12 mouse cellular contexts compared by ENCODE assay signal in the genomic region with DNA sequence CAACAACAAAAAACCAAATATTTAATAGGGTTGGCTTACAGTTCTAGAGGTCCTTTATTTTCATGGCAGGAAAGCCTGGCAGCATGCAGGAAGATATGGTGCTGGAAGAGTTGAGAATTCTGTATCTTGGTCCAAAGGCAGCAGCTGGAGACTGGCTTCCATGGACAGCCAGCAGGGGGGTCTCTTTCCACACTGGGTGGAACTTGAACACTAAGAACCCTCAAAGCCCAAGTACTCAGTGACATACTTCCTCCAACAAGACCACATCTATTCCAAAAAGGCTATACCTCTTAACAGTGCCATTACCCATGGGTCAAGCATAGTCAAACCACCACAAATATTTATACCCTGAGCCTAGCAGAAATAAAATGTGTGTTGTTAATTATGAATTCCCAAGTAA.
A peak's percentile ranks its signal among the peaks of the same experiment; 100 is the strongest.
DNase-seq lines count a peak whose midpoint lies in the region; ATAC-seq and TF ChIP-seq lines count a peak whose summit lies in the region.
"Had no signal": no experiment of that assay in that cellular context is flagged by ENCODE, and none has a peak within 500 bp of the region (broad histone marks: within the 10 kb centered on the region; RNA-seq: fewer than 3 reads in every experiment).

No protein-coding gene starts in this region.

- DNase-seq in midbrain, postnatal 0 days (ENCODE audit: low spot score), result no peak
- peak; percentile 49 for DNase-seq in embryonic facial prominence, embryonic 10.5 days (ENCODE audit: low spot score)
- DNase-seq in spleen, postnatal 36 days (ENCODE audit: low spot score in 2 of 2), result no peak
- no peak for DNase-seq in urinary bladder, postnatal 10 days (ENCODE audit: low spot score)
- DNase-seq: cerebellum, postnatal 25 days; gastrocnemius, postnatal 10 days had no signal

- H3K9ac ChIP-seq in forebrain, embryonic 13.5 days, result no peak overlapping the region
- H3K9ac ChIP-seq in forebrain, embryonic 16.5 days (replicated peaks; ENCODE audit: low read depth, low read length), result no peak overlapping the region
- no peak overlapping the region for H3K9ac ChIP-seq in midbrain, postnatal 0 days (replicated peaks; ENCODE audit: low read length, poor library complexity, severe bottlenecking)
- no peak overlapping the region for H3K9ac ChIP-seq in midbrain, embryonic 13.5 days (replicated peaks)
- H3K9ac ChIP-seq: liver, embryonic 15.5 days had no signal

- no peak overlapping the region for H3K27ac ChIP-seq in forebrain, embryonic 13.5 days
- H3K27ac ChIP-seq in forebrain, embryonic 16.5 days (ENCODE audit: low read length), result no peak overlapping the region
- H3K27ac ChIP-seq in midbrain, postnatal 0 days (ENCODE audit: low read depth, low read length), result no peak overlapping the region
- no peak overlapping the region for H3K27ac ChIP-seq in midbrain, embryonic 13.5 days
- H3K27ac ChIP-seq in embryonic facial prominence, embryonic 10.5 days (replicated peaks), result no peak overlapping the region
- H3K27ac ChIP-seq: liver, embryonic 15.5 days had no signal

- ATAC-seq in forebrain, embryonic 13.5 days, result peak; percentile 55; the same call in 1 of the 2 replicates
- ATAC-seq in forebrain, embryonic 16.5 days, result no peak
- ATAC-seq in midbrain, postnatal 0 days (ENCODE audit: low FRiP score), result no peak
- ATAC-seq in midbrain, embryonic 13.5 days, result no peak
- ATAC-seq in CD4-positive, CD25-positive, alpha-beta regulatory T cell, adult 4 months, result no peak

- H3K27me3 ChIP-seq in forebrain, embryonic 13.5 days, result no peaks in the 10 kb centered on the region
- no peaks in the 10 kb centered on the region for H3K27me3 ChIP-seq in forebrain, embryonic 16.5 days (replicated peaks; ENCODE audit: control insufficient read depth, insufficient read depth, low read length)
- no peaks in the 10 kb centered on the region for H3K27me3 ChIP-seq in midbrain, postnatal 0 days (ENCODE audit: insufficient read depth, low read length)
- H3K27me3 ChIP-seq in midbrain, embryonic 13.5 days, result no peaks in the 10 kb centered on the region
- H3K27me3 ChIP-seq in embryonic facial prominence, embryonic 10.5 days (replicated peaks; ENCODE audit: low read depth, poor library complexity, severe bottlenecking), result no peaks in the 10 kb centered on the region
- H3K27me3 ChIP-seq: liver, embryonic 15.5 days had no signal

- H3K9me3 ChIP-seq in forebrain, embryonic 13.5 days (replicated peaks), result no peaks in the 10 kb centered on the region
- no peaks in the 10 kb centered on the region for H3K9me3 ChIP-seq in forebrain, embryonic 16.5 days (ENCODE audit: control insufficient read depth, low read length)
- H3K9me3 ChIP-seq in midbrain, postnatal 0 days (ENCODE audit: low read length), result no peaks in the 10 kb centered on the region
- H3K9me3 ChIP-seq in midbrain, embryonic 13.5 days, result no peaks in the 10 kb centered on the region
- H3K9me3 ChIP-seq in embryonic facial prominence, embryonic 10.5 days, result no peaks in the 10 kb centered on the region
- H3K9me3 ChIP-seq: liver, embryonic 15.5 days had no signal

- peak; percentile 18; the same call in 1 of the 2 replicates for TF ChIP-seq CTCF in midbrain, postnatal 0 days (IDR thresholded peaks at IDR 0.05)

- H3K4me3 ChIP-seq in forebrain, embryonic 13.5 days, result no peak overlapping the region
- H3K4me3 ChIP-seq in forebrain, embryonic 16.5 days (replicated peaks; ENCODE audit: low read length), result no peak overlapping the region
- no peak overlapping the region for H3K4me3 ChIP-seq in midbrain, postnatal 0 days (ENCODE audit: low read depth, low read length)
- no peak overlapping the region for H3K4me3 ChIP-seq in midbrain, embryonic 13.5 days (replicated peaks)
- H3K4me3 ChIP-seq in embryonic facial prominence, embryonic 10.5 days, result no peak overlapping the region
- H3K4me3 ChIP-seq: erythroblast, embryonic 14.5 days; liver, embryonic 15.5 days had no signal

- H3K36me3 ChIP-seq in forebrain, embryonic 13.5 days (ENCODE audit: poor library complexity, severe bottlenecking), result no peaks in the 10 kb centered on the region
- H3K36me3 ChIP-seq in forebrain, embryonic 16.5 days (ENCODE audit: control insufficient read depth, insufficient read depth), result no peaks in the 10 kb centered on the region
- no peaks in the 10 kb centered on the region for H3K36me3 ChIP-seq in midbrain, postnatal 0 days (ENCODE audit: insufficient read depth, low read length)
- no peaks in the 10 kb centered on the region for H3K36me3 ChIP-seq in midbrain, embryonic 13.5 days
- no peaks in the 10 kb centered on the region for H3K36me3 ChIP-seq in embryonic facial prominence, embryonic 10.5 days (replicated peaks)
- H3K36me3 ChIP-seq: liver, embryonic 15.5 days had no signal

- no peaks in the 10 kb centered on the region for H3K4me1 ChIP-seq in forebrain, embryonic 13.5 days
- H3K4me1 ChIP-seq in forebrain, embryonic 16.5 days (replicated peaks; ENCODE audit: control insufficient read depth, insufficient read depth, low read length), result no peaks in the 10 kb centered on the region
- H3K4me1 ChIP-seq in midbrain, postnatal 0 days (ENCODE audit: insufficient read depth, low read length), result no peaks in the 10 kb centered on the region
- H3K4me1 ChIP-seq in midbrain, embryonic 13.5 days (replicated peaks), result no peaks in the 10 kb centered on the region
- no peaks in the 10 kb centered on the region for H3K4me1 ChIP-seq in embryonic facial prominence, embryonic 10.5 days
- H3K4me1 ChIP-seq: liver, embryonic 15.5 days had no signal

- H3K4me2 ChIP-seq in forebrain, embryonic 13.5 days, result no peak overlapping the region
- H3K4me2 ChIP-seq in forebrain, embryonic 16.5 days (ENCODE audit: low read length), result no peak overlapping the region
- H3K4me2 ChIP-seq in midbrain, postnatal 0 days (ENCODE audit: low read depth, low read length, poor library complexity, severe bottlenecking), result no peak overlapping the region
- no peak overlapping the region for H3K4me2 ChIP-seq in midbrain, embryonic 13.5 days (replicated peaks)
- H3K4me2 ChIP-seq: liver, embryonic 15.5 days had no signal
